Mouse (Mus musculus): ENCODE results near the gene Marcksl1. TPM values are rescaled to one million over a fixed set of nuclear protein-coding genes. Genes with fewer than 3 reads are reported as not detected.

Gene Marcksl1
- polyA plus RNA-seq (2015; fragmentation: Nextera tagmentation; extraction: Ambion mirVana), result 51.3 and 52.7 TPM in 2 replicates

- ATAC-seq (ENCODE audit: insufficient read depth), result peak; percentile 77
- peaks cover 59% of the 10 kb centered on the region for H3K27me3 ChIP-seq
- H3K27ac ChIP-seq (replicated peaks), result peak within 1 kb of the TSS; percentile 65
- H3K9me3 ChIP-seq (replicated peaks), result no peaks in the 10 kb centered on the region
- H3K9ac ChIP-seq, result peak within 1 kb of the TSS; percentile 74
- 6% methylated on average over 47 of the region's 47 CpGs for WGBS (ENCODE audit: insufficient replicate concordance)
- H3K4me3 ChIP-seq (replicated peaks), result peak within 1 kb of the TSS; percentile 67
- H3K4me1 ChIP-seq (replicated peaks), result peaks cover 40% of the 10 kb centered on the region
- peaks cover 27% of the 10 kb centered on the region for H3K36me3 ChIP-seq (replicated peaks)
- peak within 1 kb of the TSS; percentile 98 for H3K4me2 ChIP-seq
Measured at GRCm38 (mm10) chr4:129513086-129513767, at the start of gene Marcksl1. Marcksl1 (plus strand) TSS chr4:129513581.

- H3K4me3 ChIP-seq (replicated peaks), result peak overlapping the region; percentile 95
- peak overlapping the region; percentile 57 for H3K9ac ChIP-seq
- H3K36me3 ChIP-seq (replicated peaks), result peaks cover 51% of the 10 kb centered on the region
- H3K27me3 ChIP-seq, result no peaks in the 10 kb centered on the region
- peak; percentile 32 for ATAC-seq (ENCODE audit: insufficient read depth)
- peaks cover 57% of the 10 kb centered on the region for H3K4me1 ChIP-seq (replicated peaks)
- 58% methylated on average over 4 of the region's 4 CpGs for WGBS (ENCODE audit: insufficient replicate concordance)
- no peaks in the 10 kb centered on the region for H3K9me3 ChIP-seq (replicated peaks)
- peak overlapping the region; percentile 78 for H3K4me2 ChIP-seq
- H3K27ac ChIP-seq (replicated peaks), result peak overlapping the region; percentile 100
Measured at GRCm38 (mm10) chr4:129464286-129464815, 49.0 kb upstream of the Marcksl1 start.

- Histone ChIP-seq H3K9me3 (replicated peaks) (no peaks in the 10 kb centered on the region), H3K4me3 (replicated peaks) (no peak overlapping the region), H3K4me1 (replicated peaks) (peaks cover 9% of the 10 kb centered on the region; the same call in 1 of the 2 replicates), H3K27me3 (no peaks in the 10 kb centered on the region), H3K36me3 (replicated peaks) (peaks cover 99% of the 10 kb centered on the region), H3K9ac (no peak overlapping the region), H3K27ac (replicated peaks) (no peak overlapping the region), H3K4me2 (no peak overlapping the region)
- ATAC-seq (ENCODE audit: insufficient read depth), result no peak
- 82% methylated on average over 11 of the region's 11 CpGs for WGBS (ENCODE audit: insufficient replicate concordance)
Measured at GRCm38 (mm10) chr4:129476047-129476446, 37.3 kb upstream of the Marcksl1 start.

GRCm38 (mm10) chr4:129479863-129480262 is 33.5 kb upstream of the Marcksl1 start:
- peaks cover 99% of the 10 kb centered on the region for H3K36me3 ChIP-seq (replicated peaks)
- 85% methylated on average over 3 of the region's 3 CpGs for WGBS (ENCODE audit: insufficient replicate concordance)
- no peak for ATAC-seq (ENCODE audit: insufficient read depth)

GRCm38 (mm10) chr4:129481090-129481489 is 32.3 kb upstream of the Marcksl1 start:
- 83% methylated on average over 1 of the region's 1 CpGs for WGBS (ENCODE audit: insufficient replicate concordance)
- no peak for ATAC-seq (ENCODE audit: insufficient read depth)

More at GRCm38 (mm10) chr4:129479863-129480262, 33.5 kb upstream of the Marcksl1 start:
- Histone ChIP-seq H3K9ac (no peak overlapping the region), H3K4me1 (replicated peaks) (peaks cover 11% of the 10 kb centered on the region; the same call in 1 of the 2 replicates), H3K4me3 (replicated peaks) (no peak overlapping the region), H3K27me3 (no peaks in the 10 kb centered on the region), H3K4me2 (no peak overlapping the region), H3K9me3 (replicated peaks) (no peaks in the 10 kb centered on the region), H3K27ac (replicated peaks) (no peak overlapping the region)

GRCm38 (mm10) chr4:129490972-129491880 is 22.2 kb upstream of the Marcksl1 start, which contains the start of the genes Tssk3 and Fam229a:
Tssk3 (minus strand) TSS chr4:129491022.
Fam229a (plus strand) TSS chr4:129491190.
- ATAC-seq (ENCODE audit: insufficient read depth), result peak; percentile 51
- peak within 1 kb of the TSS; percentile 58 for H3K4me2 ChIP-seq
- no peaks in the 10 kb centered on the region for H3K9me3 ChIP-seq (replicated peaks)
- H3K4me1 ChIP-seq (replicated peaks), result peaks cover 19% of the 10 kb centered on the region
- H3K9ac ChIP-seq, result no peak within 1 kb of the TSS
- H3K36me3 ChIP-seq (replicated peaks), result peaks cover 39% of the 10 kb centered on the region
- H3K27ac ChIP-seq (replicated peaks), result no peak within 1 kb of the TSS
- WGBS (ENCODE audit: insufficient replicate concordance), result 13% methylated on average over 70 of the region's 70 CpGs
- peaks cover 61% of the 10 kb centered on the region for H3K27me3 ChIP-seq
- peak within 1 kb of the TSS; percentile 33 for H3K4me3 ChIP-seq (replicated peaks)

More at GRCm38 (mm10) chr4:129481090-129481489, 32.3 kb upstream of the Marcksl1 start:
- no peak overlapping the region for H3K4me2 ChIP-seq
- H3K27me3 ChIP-seq, result no peaks in the 10 kb centered on the region
- no peak overlapping the region for H3K9ac ChIP-seq
- peaks cover 100% of the 10 kb centered on the region for H3K36me3 ChIP-seq (replicated peaks)
- H3K4me1 ChIP-seq (replicated peaks), result peaks cover 4% of the 10 kb centered on the region; the same call in 1 of the 2 replicates
- no peak overlapping the region for H3K27ac ChIP-seq (replicated peaks)
- H3K9me3 ChIP-seq (replicated peaks), result no peaks in the 10 kb centered on the region
- no peak overlapping the region for H3K4me3 ChIP-seq (replicated peaks)

- ATAC-seq (ENCODE audit: insufficient read depth), result no peak
- Histone ChIP-seq H3K4me1 (replicated peaks) (peaks cover 27% of the 10 kb centered on the region), H3K4me2 (no peak overlapping the region), H3K4me3 (replicated peaks) (no peak overlapping the region), H3K27me3 (peaks cover 83% of the 10 kb centered on the region), H3K36me3 (replicated peaks) (peaks cover 5% of the 10 kb centered on the region), H3K9ac (no peak overlapping the region), H3K9me3 (replicated peaks) (no peaks in the 10 kb centered on the region), H3K27ac (replicated peaks) (no peak overlapping the region)
- WGBS (ENCODE audit: insufficient replicate concordance), result 59% methylated on average over 7 of the region's 7 CpGs
Measured at GRCm38 (mm10) chr4:129494681-129495080, 18.7 kb upstream of the Marcksl1 start.

- Histone ChIP-seq H3K27ac (replicated peaks) (no peak overlapping the region; the same call in 1 of the 2 replicates), H3K27me3 (peaks cover 81% of the 10 kb centered on the region), H3K36me3 (replicated peaks) (no peaks in the 10 kb centered on the region), H3K4me3 (replicated peaks) (no peak overlapping the region), H3K9me3 (replicated peaks) (no peaks in the 10 kb centered on the region), H3K4me1 (replicated peaks) (peaks cover 39% of the 10 kb centered on the region), H3K4me2 (no peak overlapping the region; the same call in 1 of the 2 replicates), H3K9ac (no peak overlapping the region)
- WGBS (ENCODE audit: insufficient replicate concordance), result 20% methylated on average over 16 of the region's 16 CpGs
- ATAC-seq (ENCODE audit: insufficient read depth), result no peak
Measured at GRCm38 (mm10) chr4:129495672-129496562, 17.5 kb upstream of the Marcksl1 start.

GRCm38 (mm10) chr4:129496631-129497030 is 16.8 kb upstream of the Marcksl1 start:
- Histone ChIP-seq H3K4me2 (no peak overlapping the region; the same call in 1 of the 2 replicates), H3K4me1 (replicated peaks) (peaks cover 39% of the 10 kb centered on the region), H3K9me3 (replicated peaks) (no peaks in the 10 kb centered on the region), H3K27me3 (peaks cover 76% of the 10 kb centered on the region), H3K4me3 (replicated peaks) (no peak overlapping the region), H3K27ac (replicated peaks) (peak overlapping the region; percentile 45), H3K9ac (no peak overlapping the region), H3K36me3 (replicated peaks) (no peaks in the 10 kb centered on the region)
- peak; percentile 31; the same call in 1 of the 2 replicates for ATAC-seq (ENCODE audit: insufficient read depth)
- 8% methylated on average over 6 of the region's 6 CpGs for WGBS (ENCODE audit: insufficient replicate concordance)

- 55% methylated on average over 3 of the region's 3 CpGs for WGBS (ENCODE audit: insufficient replicate concordance)
- H3K9ac ChIP-seq, result no peak overlapping the region
- no peaks in the 10 kb centered on the region for H3K9me3 ChIP-seq (replicated peaks)
- H3K4me2 ChIP-seq, result no peak overlapping the region
- no peak for ATAC-seq (ENCODE audit: insufficient read depth)
- no peaks in the 10 kb centered on the region for H3K36me3 ChIP-seq (replicated peaks)
- peaks cover 71% of the 10 kb centered on the region for H3K27me3 ChIP-seq
- peaks cover 51% of the 10 kb centered on the region for H3K4me1 ChIP-seq (replicated peaks)
- no peak overlapping the region for H3K4me3 ChIP-seq (replicated peaks)
- H3K27ac ChIP-seq (replicated peaks), result peak overlapping the region; percentile 53; the same call in 1 of the 2 replicates
Measured at GRCm38 (mm10) chr4:129498941-129499340, 14.4 kb upstream of the Marcksl1 start.

Measured in liver, embryonic 15.5 days (tissue).